Comparison of ENCODE assay signal across 8 mouse cellular contexts in the genomic region with DNA sequence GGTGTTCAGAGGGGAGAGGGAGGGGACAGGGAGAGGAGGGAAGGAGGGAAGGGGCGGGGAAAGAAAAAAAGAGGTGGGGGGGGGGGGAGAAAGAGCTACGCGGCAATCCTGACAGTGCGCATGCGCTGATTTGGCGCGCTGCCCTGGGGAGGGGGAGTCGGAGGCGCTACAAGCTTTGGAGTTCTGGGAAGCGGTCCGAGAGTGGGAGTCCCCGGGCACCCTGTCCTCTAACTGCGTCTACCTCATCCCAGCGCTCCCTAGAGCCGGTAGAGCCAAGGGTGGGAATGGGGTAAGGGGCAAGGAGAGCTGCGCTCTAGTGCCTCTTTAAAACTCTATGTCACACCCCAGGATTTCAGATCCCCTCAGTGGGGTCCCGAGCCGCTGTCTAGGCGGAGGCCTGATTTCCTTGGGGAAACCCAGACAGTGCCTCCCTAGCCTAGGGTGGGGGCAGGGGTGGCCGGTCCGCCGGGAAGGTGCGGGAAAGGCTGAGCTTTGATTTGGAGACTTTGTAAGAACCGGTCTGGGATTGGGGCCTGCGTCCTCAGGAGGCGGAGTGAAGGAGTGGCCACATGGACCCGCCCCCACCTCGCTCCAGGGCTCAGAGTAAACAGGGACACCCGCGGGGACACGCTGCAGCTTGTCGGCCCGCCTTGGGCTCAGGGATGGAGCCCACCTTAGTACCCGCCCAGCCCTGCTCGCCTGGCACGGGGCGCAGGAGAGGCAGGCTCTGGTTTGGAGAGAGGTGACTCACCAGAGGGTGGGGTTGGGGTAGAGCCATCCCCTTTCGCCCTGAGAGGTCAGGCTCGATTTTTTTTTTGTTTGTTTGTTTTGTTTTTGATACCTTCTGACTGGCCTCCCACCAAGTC. TPM values are rescaled to one million over a fixed set of nuclear protein-coding genes. Genes with fewer than 3 reads are reported as not detected.
DNase-seq lines count a peak whose midpoint lies in the region; ATAC-seq and TF ChIP-seq lines count a peak whose summit lies in the region.

No protein-coding gene starts in this region.

- peak; percentile 87 for ATAC-seq in forebrain, embryonic 15.5 days (replicated peaks)
- peak; percentile 91 for ATAC-seq in lung, embryonic 15.5 days (ENCODE audit: borderline replicate concordance, extremely low read depth, low FRiP score, low TSS enrichment)

- peaks cover 51% of the 10 kb centered on the region for H3K4me1 ChIP-seq in E14TG2a.4 (replicated peaks; ENCODE audit: low read depth, low read length)
- H3K4me1 ChIP-seq in forebrain, embryonic 15.5 days: peaks cover 45% of the 10 kb centered on the region
- peaks cover 41% of the 10 kb centered on the region for H3K4me1 ChIP-seq in lung, embryonic 15.5 days

- peaks cover 7% of the 10 kb centered on the region for H3K36me3 ChIP-seq in E14TG2a.4 (ENCODE audit: insufficient read depth, low read length)
- no peaks in the 10 kb centered on the region for H3K36me3 ChIP-seq in forebrain, embryonic 15.5 days
- H3K36me3 ChIP-seq in lung, embryonic 15.5 days: no peaks in the 10 kb centered on the region

- H3K9me3 ChIP-seq in E14TG2a.4 (ENCODE audit: low read length): peaks cover 6% of the 10 kb centered on the region
- no peaks in the 10 kb centered on the region for H3K9me3 ChIP-seq in forebrain, embryonic 15.5 days
- no peaks in the 10 kb centered on the region for H3K9me3 ChIP-seq in lung, embryonic 15.5 days

- H3K9ac ChIP-seq in forebrain, embryonic 15.5 days (replicated peaks): peak overlapping the region; percentile 68
- H3K9ac ChIP-seq in lung, embryonic 15.5 days: peak overlapping the region; percentile 72

- no peak for TF ChIP-seq CTCF in E14TG2a.4 (conservative IDR thresholded peaks at IDR 0.05; ENCODE audit: low read length)

- H3K4me3 ChIP-seq in E14TG2a.4 (replicated peaks; ENCODE audit: low read length): peak overlapping the region; percentile 96
- H3K4me3 ChIP-seq in forebrain, embryonic 15.5 days: peak overlapping the region; percentile 73
- peak overlapping the region; percentile 70 for H3K4me3 ChIP-seq in lung, embryonic 15.5 days

- H3K27ac ChIP-seq in forebrain, embryonic 15.5 days (replicated peaks): peak overlapping the region; percentile 93
- peak overlapping the region; percentile 99 for H3K27ac ChIP-seq in lung, embryonic 15.5 days

- under 1% methylated on average over 30 of the region's 39 CpGs for WGBS in forebrain, embryonic 15.5 days
- WGBS in lung, embryonic 15.5 days: under 1% methylated on average over 35 of the region's 39 CpGs

- peak; percentile 95 for DNase-seq in cerebellum, adult 11-12 months
- peak; percentile 92 for DNase-seq in heart, postnatal 25 days (ENCODE audit: low spot score)
- peak; percentile 84 to 88 for DNase-seq in layer of hippocampus, adult 8-10 months (ENCODE audit: low spot score in 2 of 2)
- peak; percentile 91 for DNase-seq in ovary, adult 18-20 months (ENCODE audit: low spot score)
- DNase-seq in thymus, postnatal 36 days: peak; percentile 57 to 61

- peak overlapping the region; percentile 94 for H3K4me2 ChIP-seq in forebrain, embryonic 15.5 days (replicated peaks)
- peak overlapping the region; percentile 97 for H3K4me2 ChIP-seq in lung, embryonic 15.5 days

- intact Hi-C loops in heart, postnatal 25 days (cut with DNase I): loop anchor here (2.0 kb wide), 1 partner anchor 53 kb away; no protein-coding TSS in a partner anchor

- H3K27me3 ChIP-seq in E14TG2a.4 (ENCODE audit: insufficient read depth, low read length): peaks cover 21% of the 10 kb centered on the region
- no peaks in the 10 kb centered on the region for H3K27me3 ChIP-seq in forebrain, embryonic 15.5 days
- H3K27me3 ChIP-seq in lung, embryonic 15.5 days: no peaks in the 10 kb centered on the region

RNA-seq across cellular contexts. Expression of a gene that starts 0.5 kb away (rescaled TPM):
- polyA plus RNA-seq in forebrain, embryonic 15.5 days (2015; fragmentation: Nextera tagmentation; extraction: Ambion mirVana): 93.1 and 95.7 TPM in 2 replicates
- total RNA-seq in heart, postnatal 25 days (2021): 10 to 100 TPM; 70.7 to 90.2 TPM
- total RNA-seq in layer of hippocampus, adult 8-10 months (2022): 100 to 1,000 TPM; 293 to 333 (median 304) TPM
- polyA plus RNA-seq in lung, embryonic 15.5 days (2015; fragmentation: Nextera tagmentation; extraction: Ambion mirVana): 72.6 and 73.6 TPM in 2 replicates

RNA-seq across cellular contexts. Expression of a gene that starts 21.4 kb away (rescaled TPM):
- polyA plus RNA-seq in forebrain, embryonic 15.5 days (2015; fragmentation: Nextera tagmentation; extraction: Ambion mirVana): 3.4 and 3.7 TPM in 2 replicates
- 10 to 100 TPM; 45.3 to 47.6 TPM for total RNA-seq in heart, postnatal 25 days (2021)
- total RNA-seq in layer of hippocampus, adult 8-10 months (2022): 10 to 100 TPM in 3 of 4 experiments, 1 to 10 TPM in 1; 10.0 to 13.6 (median 11.3) TPM
- 33.1 and 37.6 TPM in 2 replicates for polyA plus RNA-seq in lung, embryonic 15.5 days (2015; fragmentation: Nextera tagmentation; extraction: Ambion mirVana)

RNA-seq across cellular contexts. Expression of a gene that starts 45.3 kb away (rescaled TPM):
- 4.8 and 5.8 TPM in 2 replicates for polyA plus RNA-seq in forebrain, embryonic 15.5 days (2015; fragmentation: Nextera tagmentation; extraction: Ambion mirVana)
- 1 to 10 TPM; 3.4 to 4.4 TPM for total RNA-seq in heart, postnatal 25 days (2021)
- 1 to 10 TPM; 5.8 to 8.1 (median 7.6) TPM for total RNA-seq in layer of hippocampus, adult 8-10 months (2022)
- polyA plus RNA-seq in lung, embryonic 15.5 days (2015; fragmentation: Nextera tagmentation; extraction: Ambion mirVana): 11.8 TPM in 2 replicates

RNA-seq across cellular contexts. Expression of a gene that starts 46.9 kb away (rescaled TPM):
- polyA plus RNA-seq in forebrain, embryonic 15.5 days (2015; fragmentation: Nextera tagmentation; extraction: Ambion mirVana): 2.9 and 3.9 TPM in 2 replicates
- total RNA-seq in heart, postnatal 25 days (2021): 1 to 10 TPM; 5.6 to 7.0 TPM
- 10 to 100 TPM; 45.3 to 51.6 (median 49.0) TPM for total RNA-seq in layer of hippocampus, adult 8-10 months (2022)
- 14.2 and 15.4 TPM in 2 replicates for polyA plus RNA-seq in lung, embryonic 15.5 days (2015; fragmentation: Nextera tagmentation; extraction: Ambion mirVana)

Comparison
In these comparisons a context has a peak if more than half of its experiments do, and no peak if none do; other contexts are left out.
1. Peak in every context shown above with its lines: DNase-seq, ATAC-seq, H3K4me3 ChIP-seq and H3K27ac ChIP-seq.